Mouse (Mus musculus): ENCODE data around the gene Lrrc20.

DNA sequence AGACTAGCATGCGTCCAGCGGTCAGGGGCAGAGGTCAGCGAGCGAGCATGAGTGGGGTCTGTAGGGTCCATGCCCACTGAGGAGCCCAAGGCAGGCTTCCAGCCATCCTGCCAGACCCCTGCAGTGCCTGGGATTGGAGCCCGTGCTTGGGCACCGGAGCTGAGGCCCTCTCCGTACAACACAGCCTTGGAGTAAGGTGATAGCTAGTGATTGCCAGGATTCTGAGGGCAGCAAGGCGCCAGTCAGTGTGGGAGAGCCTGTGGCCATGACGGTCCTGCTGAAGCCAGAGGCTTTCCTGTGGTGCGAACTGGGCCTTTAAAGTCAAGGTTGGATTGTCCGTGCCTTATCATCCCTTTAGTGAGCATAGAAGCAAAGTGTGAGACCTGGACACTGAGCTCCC is 9.2 kb downstream of the Lrrc20 start:
- TF ChIP-seq CTCF (IDR thresholded peaks at IDR 0.05), result no peak
- TF ChIP-seq POLR2A (IDR thresholded peaks at IDR 0.05; ENCODE audit: insufficient read depth, low read depth, low read length), result no peak
- TF ChIP-seq EP300 (IDR thresholded peaks at IDR 0.05; ENCODE audit: insufficient read depth, low read depth, low read length), result no peak
